8 mouse cellular contexts compared by ENCODE assay signal in the genomic region with DNA sequence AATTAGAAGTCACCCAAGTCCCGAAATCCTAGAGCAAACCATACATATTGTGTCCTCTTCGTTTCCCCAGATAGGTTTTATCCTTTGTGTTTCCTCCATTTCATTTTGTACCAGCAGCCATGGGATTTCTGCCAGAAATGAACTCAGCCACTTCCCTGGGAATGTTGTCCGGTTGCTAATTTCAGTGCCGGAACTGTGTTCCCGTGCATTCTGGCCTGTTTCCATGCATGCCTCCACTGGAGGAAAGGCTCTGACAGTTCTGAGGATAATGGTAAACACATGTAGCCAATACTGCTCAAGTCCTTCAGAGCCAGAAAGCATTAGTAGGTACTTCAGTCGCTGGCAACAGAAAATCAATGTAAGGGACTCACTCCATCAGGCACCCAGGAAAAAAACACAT.
DNase-seq lines count a peak whose midpoint lies in the region; ATAC-seq lines count a peak whose summit lies in the region.

No protein-coding gene starts in this region.

- H3K4me2 ChIP-seq in lung, embryonic 15.5 days = no peak overlapping the region

- H3K4me1 ChIP-seq in lung, embryonic 15.5 days = peaks cover 4% of the 10 kb centered on the region
- 0 out of 2 replicates have a peak, but pooled peaks cover 3% of the 10 kb centered on the region for H3K4me1 ChIP-seq in midbrain, embryonic 10.5 days

- H3K27me3 ChIP-seq in lung, embryonic 15.5 days = no peaks in the 10 kb centered on the region
- H3K27me3 ChIP-seq in midbrain, embryonic 10.5 days (ENCODE audit: low read depth, poor library complexity, severe bottlenecking) = no peaks in the 10 kb centered on the region

- peak; percentile 4 to 11 for DNase-seq in adrenal gland, postnatal 36 days
- DNase-seq in adrenal gland, adult 18-20 months (ENCODE audit: low spot score in 2 of 2) = no peak
- DNase-seq in right cerebral cortex, postnatal 10 days (ENCODE audit: low spot score in 2 of 2) = peak; percentile 34 to 43
- DNase-seq in right cerebral cortex, postnatal 25 days = no peak
- peak; percentile 23 to 59 for DNase-seq in gastrocnemius, postnatal 4 days (ENCODE audit: low spot score in 2 of 2)
- DNase-seq in thymus, postnatal 36 days = no peak
- no peak for DNase-seq in midbrain, embryonic 10.5 days (ENCODE audit: low spot score)

- WGBS in lung, embryonic 15.5 days = 37% methylated on average over 6 of the region's 6 CpGs
- WGBS in midbrain, embryonic 10.5 days = 78% methylated on average over 6 of the region's 6 CpGs

- peak overlapping the region; percentile 41; the same call in 1 of the 2 replicates for H3K27ac ChIP-seq in lung, embryonic 15.5 days
- no peak overlapping the region for H3K27ac ChIP-seq in midbrain, embryonic 10.5 days (replicated peaks)

- no peak overlapping the region for H3K9ac ChIP-seq in lung, embryonic 15.5 days

- no peaks in the 10 kb centered on the region for H3K36me3 ChIP-seq in lung, embryonic 15.5 days
- no peaks in the 10 kb centered on the region for H3K36me3 ChIP-seq in midbrain, embryonic 10.5 days

- peak; percentile 90 for ATAC-seq in lung, embryonic 15.5 days (ENCODE audit: borderline replicate concordance, extremely low read depth, low FRiP score, low TSS enrichment)

- no peak overlapping the region for H3K4me3 ChIP-seq in lung, embryonic 15.5 days
- H3K4me3 ChIP-seq in midbrain, embryonic 10.5 days = no peak overlapping the region

- no peaks in the 10 kb centered on the region for H3K9me3 ChIP-seq in lung, embryonic 15.5 days
- H3K9me3 ChIP-seq in midbrain, embryonic 10.5 days (replicated peaks) = no peaks in the 10 kb centered on the region

Comparison
In these comparisons a context has a peak if more than half of its experiments do, and no peak if none do; other contexts are left out.
1. DNase-seq: peak in adrenal gland, postnatal 36 days (2 of 2), right cerebral cortex, postnatal 10 days (2 of 2) and gastrocnemius, postnatal 4 days (2 of 2); none in adrenal gland, adult 18-20 months (0 of 2), right cerebral cortex, postnatal 25 days (single experiment), thymus, postnatal 36 days (0 of 2) and midbrain, embryonic 10.5 days (single experiment).